Mouse (Mus musculus) hindbrain, embryonic 12.5 days (tissue): ENCODE data around the gene Smim26. TPM values are rescaled to one million over a fixed set of nuclear protein-coding genes. Genes with fewer than 3 reads are reported as not detected.

Experiments used
- ATAC-seq: fragments of 200-750 bp; cut with Nextera tagmentation; 2 replicates; pipeline ENCODE4 v1.8.0; 2017; ENCODE audit warnings: moderate TSS enrichment; ENCODE audit not compliant: low FRiP score
- H3K27ac ChIP-seq: fragments of 300-500 bp; sonication (generic); 2 replicates; pipeline ENCODE4 v1.5.1; 2016; ENCODE audit warnings: mild to moderate bottlenecking
- H3K27me3 ChIP-seq: fragments of 300-500 bp; sonication (generic); 2 replicates; pipeline ENCODE4 v1.6.1; 2016; ENCODE audit warnings: mild to moderate bottlenecking
- H3K36me3 ChIP-seq: fragments of 300-500 bp; sonication (generic); 2 replicates; pipeline ENCODE4 v1.6.1; 2016; ENCODE audit warnings: mild to moderate bottlenecking
- H3K4me1 ChIP-seq: fragments of 300-500 bp; sonication (generic); 2 replicates; pipeline ENCODE4 v1.6.1; 2016
- H3K4me2 ChIP-seq: fragments of 300-500 bp; sonication (generic); replicated peaks from 2 replicates; pipeline ENCODE4 v1.6.1; 2016; ENCODE audit warnings: mild to moderate bottlenecking
- H3K4me3 ChIP-seq: fragments of 300-500 bp; sonication (generic); 2 replicates; pipeline ENCODE4 v1.5.1; 2016; ENCODE audit warnings: mild to moderate bottlenecking
- H3K9ac ChIP-seq: fragments of 300-500 bp; sonication (generic); 2 replicates; pipeline ENCODE4 v1.6.1; 2016; ENCODE audit warnings: mild to moderate bottlenecking, moderate library complexity
- H3K9me3 ChIP-seq: fragments of 300-500 bp; sonication (generic); replicated peaks from 2 replicates; pipeline ENCODE4 v1.6.1; 2016; ENCODE audit warnings: mild to moderate bottlenecking
- WGBS: fragments of 180-500 bp; shearing (Covaris S2); methylation state at CpG from one replicate; pipeline ENCODE4 v1.1.7; 2016; 5-methylcytosine and 5-hydroxymethylcytosine counted together
- polyA plus RNA-seq: library from polyadenylated mRNA; unstranded; fragments of >200 nt; fragmentation: Nextera tagmentation; extraction: Ambion mirVana; gene quantifications from 2 replicates; pipeline ENCODE4 v1.2.1, GENCODE M21; 2016

Gene Smim26
- polyA plus RNA-seq, 1 experiment from 2014 or later, result 46.2 TPM

GRCm38 (mm10) chr2:144599831-144600687 lies 6.2 kb downstream of the Smim26 start, which contains the start of gene Dtd1:
Gene Dtd1, plus strand, starts transcription at chr2:144599897.
- peak; percentile 92 for ATAC-seq
- H3K36me3 ChIP-seq, result 0 out of 2 replicates have a peak, but pooled peaks cover 3% of the 10 kb centered on the region
- H3K27ac ChIP-seq, result 0 out of 2 replicates have a peak within 1 kb of the TSS, but pooled peaks have one; percentile 53
- 2% methylated on average over 46 of the region's 50 CpGs for WGBS
- H3K4me3 ChIP-seq, result peak within 1 kb of the TSS; percentile 62
- H3K27me3 ChIP-seq, result no peaks in the 10 kb centered on the region
- H3K9ac ChIP-seq, result peak within 1 kb of the TSS; percentile 82
- H3K9me3 ChIP-seq, result no peaks in the 10 kb centered on the region
- H3K4me1 ChIP-seq, result no peaks in the 10 kb centered on the region
- H3K4me2 ChIP-seq, result peak within 1 kb of the TSS; percentile 53

GRCm38 (mm10) chr2:144601576-144601975 lies 7.7 kb downstream of the Smim26 start:
- Histone ChIP-seq H3K27me3 (no peaks in the 10 kb centered on the region), H3K36me3 (no peaks in the 10 kb centered on the region; the same call in 1 of the 2 replicates), H3K27ac (no peak overlapping the region), H3K9me3 (no peaks in the 10 kb centered on the region), H3K4me3 (no peak overlapping the region), H3K4me1 (no peaks in the 10 kb centered on the region), H3K4me2 (no peak overlapping the region), H3K9ac (no peak overlapping the region)
- WGBS, result 79% methylated on average over 1 of the region's 1 CpGs
- ATAC-seq, result no peak

- Histone ChIP-seq H3K27me3 (no peaks in the 10 kb centered on the region), H3K4me2 (no peak overlapping the region), H3K9me3 (no peaks in the 10 kb centered on the region), H3K9ac (no peak overlapping the region), H3K36me3 (no peaks in the 10 kb centered on the region), H3K4me1 (no peaks in the 10 kb centered on the region), H3K4me3 (no peak overlapping the region), H3K27ac (no peak overlapping the region)
- 87% methylated on average over 6 of the region's 6 CpGs for WGBS
- ATAC-seq, result no peak
These were observed 20.1 kb downstream of the Smim26 start for GRCm38 (mm10) chr2:144613956-144614355.

- Histone ChIP-seq H3K27ac (no peak overlapping the region), H3K9ac (no peak overlapping the region), H3K4me3 (no peak overlapping the region), H3K36me3 (no peaks in the 10 kb centered on the region), H3K4me1 (no peaks in the 10 kb centered on the region), H3K27me3 (no peaks in the 10 kb centered on the region), H3K9me3 (no peaks in the 10 kb centered on the region), H3K4me2 (no peak overlapping the region)
- 91% methylated on average over 16 of the region's 16 CpGs for WGBS
- no peak for ATAC-seq
These were observed 23.4 kb downstream of the Smim26 start for GRCm38 (mm10) chr2:144617074-144617874.

GRCm38 (mm10) chr2:144621491-144621890 lies 27.6 kb downstream of the Smim26 start:
- Histone ChIP-seq H3K27ac (no peak overlapping the region), H3K4me2 (no peak overlapping the region), H3K4me3 (no peak overlapping the region), H3K9ac (no peak overlapping the region), H3K4me1 (no peaks in the 10 kb centered on the region), H3K36me3 (no peaks in the 10 kb centered on the region), H3K27me3 (no peaks in the 10 kb centered on the region), H3K9me3 (no peaks in the 10 kb centered on the region)
- peak; percentile 13; the same call in 1 of the 2 replicates for ATAC-seq
- 45% methylated on average over 6 of the region's 6 CpGs for WGBS

- H3K4me2 ChIP-seq, result no peak overlapping the region
- peaks cover 7% of the 10 kb centered on the region; the same call in 1 of the 2 replicates for H3K36me3 ChIP-seq
- H3K9ac ChIP-seq, result no peak overlapping the region
- no peak overlapping the region for H3K4me3 ChIP-seq
- no peaks in the 10 kb centered on the region for H3K9me3 ChIP-seq
- 85% methylated on average over 2 of the region's 2 CpGs for WGBS
- no peaks in the 10 kb centered on the region for H3K27me3 ChIP-seq
- H3K4me1 ChIP-seq, result no peaks in the 10 kb centered on the region
- no peak overlapping the region for H3K27ac ChIP-seq
- no peak for ATAC-seq
These were observed 39.7 kb downstream of the Smim26 start for GRCm38 (mm10) chr2:144633551-144633950.

- Histone ChIP-seq H3K36me3 (peaks cover 7% of the 10 kb centered on the region; the same call in 1 of the 2 replicates), H3K27ac (no peak overlapping the region), H3K4me3 (no peak overlapping the region), H3K9ac (no peak overlapping the region), H3K27me3 (no peaks in the 10 kb centered on the region), H3K4me1 (no peaks in the 10 kb centered on the region), H3K9me3 (no peaks in the 10 kb centered on the region), H3K4me2 (no peak overlapping the region)
- ATAC-seq, result no peak
- 72% methylated on average over 5 of the region's 5 CpGs for WGBS
These were observed 40.4 kb downstream of the Smim26 start for GRCm38 (mm10) chr2:144634231-144634630.

GRCm38 (mm10) chr2:144634729-144635128 lies 40.9 kb downstream of the Smim26 start:
- Histone ChIP-seq H3K9ac (no peak overlapping the region), H3K4me2 (no peak overlapping the region), H3K4me1 (no peaks in the 10 kb centered on the region), H3K27me3 (no peaks in the 10 kb centered on the region), H3K9me3 (no peaks in the 10 kb centered on the region), H3K4me3 (no peak overlapping the region), H3K27ac (no peak overlapping the region), H3K36me3 (peaks cover 7% of the 10 kb centered on the region; the same call in 1 of the 2 replicates)
- 0 out of 2 replicates have a peak, but pooled peaks have one; percentile 9 for ATAC-seq
- WGBS, result 80% methylated on average over 2 of the region's 2 CpGs

GRCm38 (mm10) chr2:144635644-144636320 lies 41.9 kb downstream of the Smim26 start:
- no peaks in the 10 kb centered on the region for H3K9me3 ChIP-seq
- H3K4me2 ChIP-seq, result no peak overlapping the region
- ATAC-seq, result peak; percentile 60
- H3K27ac ChIP-seq, result no peak overlapping the region
- no peak overlapping the region for H3K4me3 ChIP-seq
- H3K36me3 ChIP-seq, result peaks cover 7% of the 10 kb centered on the region; the same call in 1 of the 2 replicates
- no peak overlapping the region for H3K9ac ChIP-seq
- WGBS, result 21% methylated on average over 5 of the region's 5 CpGs
- peaks cover 5% of the 10 kb centered on the region; the same call in 1 of the 2 replicates for H3K4me1 ChIP-seq
- H3K27me3 ChIP-seq, result no peaks in the 10 kb centered on the region

- H3K4me1 ChIP-seq, result peaks cover 5% of the 10 kb centered on the region; the same call in 1 of the 2 replicates
- no peak overlapping the region for H3K4me2 ChIP-seq
- no peak for ATAC-seq
- no peak overlapping the region for H3K27ac ChIP-seq
- WGBS, result 85% methylated on average over 4 of the region's 4 CpGs
- no peak overlapping the region for H3K9ac ChIP-seq
- H3K4me3 ChIP-seq, result no peak overlapping the region
- H3K27me3 ChIP-seq, result no peaks in the 10 kb centered on the region
- H3K9me3 ChIP-seq, result no peaks in the 10 kb centered on the region
- H3K36me3 ChIP-seq, result peaks cover 6% of the 10 kb centered on the region; the same call in 1 of the 2 replicates
These were observed 43.4 kb downstream of the Smim26 start for GRCm38 (mm10) chr2:144637204-144637603.

GRCm38 (mm10) chr2:144637671-144638395 lies 44.0 kb downstream of the Smim26 start:
- no peak overlapping the region for H3K9ac ChIP-seq
- no peak overlapping the region for H3K4me2 ChIP-seq
- no peaks in the 10 kb centered on the region for H3K27me3 ChIP-seq
- H3K27ac ChIP-seq, result no peak overlapping the region
- no peaks in the 10 kb centered on the region for H3K9me3 ChIP-seq
- 0 out of 2 replicates have a peak, but pooled peaks cover under 1% of the 10 kb centered on the region for H3K36me3 ChIP-seq
- peaks cover 5% of the 10 kb centered on the region; the same call in 1 of the 2 replicates for H3K4me1 ChIP-seq
- WGBS, result 79% methylated on average over 11 of the region's 12 CpGs
- no peak for ATAC-seq
- H3K4me3 ChIP-seq, result no peak overlapping the region
